Mouse (Mus musculus) liver, embryonic 13.5 days (tissue): ENCODE results near the gene Ip6k3. TPM values are rescaled to one million over a fixed set of nuclear protein-coding genes. Genes with fewer than 3 reads are reported as not detected.

Experiments
- ATAC-seq: fragments of 200-750 bp; cut with Nextera tagmentation; 2 replicates; pipeline ENCODE4 v1.8.0; 2017; ENCODE audit warnings: low read depth, mild to moderate bottlenecking, moderate number of reproducible peaks, moderate library complexity
- DNase-seq: peaks from one replicate; pipeline ENCODE4 v3.0.0; 2022
- H3K27ac ChIP-seq: fragments of 300-500 bp; sonication (generic); 2 replicates; pipeline ENCODE4 v1.5.1; 2015; ENCODE audit warnings: moderate library complexity, mild to moderate bottlenecking, inconsistent platforms
- H3K27me3 ChIP-seq: fragments of 300-500 bp; sonication (generic); 2 replicates; pipeline ENCODE4 v1.6.1; 2015; ENCODE audit warnings: mild to moderate bottlenecking, inconsistent platforms
- H3K36me3 ChIP-seq: fragments of 300-500 bp; sonication (generic); 2 replicates; pipeline ENCODE4 v1.6.1; 2015; ENCODE audit warnings: mild to moderate bottlenecking, inconsistent platforms
- H3K4me1 ChIP-seq: fragments of 300-500 bp; sonication (generic); replicated peaks from 2 replicates; pipeline ENCODE4 v1.6.1; 2015; ENCODE audit warnings: inconsistent platforms
- H3K4me2 ChIP-seq: fragments of 300-500 bp; sonication (generic); 2 replicates; pipeline ENCODE4 v1.6.1; 2015; ENCODE audit warnings: inconsistent platforms, mild to moderate bottlenecking, moderate library complexity
- H3K4me3 ChIP-seq: fragments of 300-500 bp; sonication (generic); replicated peaks from 2 replicates; pipeline ENCODE4 v1.5.1; 2015; ENCODE audit warnings: mild to moderate bottlenecking, inconsistent platforms
- H3K9ac ChIP-seq: fragments of 300-500 bp; sonication (generic); 2 replicates; pipeline ENCODE4 v1.6.1; 2015; ENCODE audit warnings: mild to moderate bottlenecking, inconsistent platforms
- H3K9me3 ChIP-seq: fragments of 300-500 bp; sonication (generic); replicated peaks from 2 replicates; pipeline ENCODE4 v1.6.1; 2016; ENCODE audit warnings: inconsistent platforms
- WGBS: fragments of 180-500 bp; shearing (Covaris S2); methylation state at CpG from one replicate; pipeline ENCODE4 v1.1.7; 2015; ENCODE audit not compliant: insufficient replicate concordance; 5-methylcytosine and 5-hydroxymethylcytosine counted together
- polyA plus RNA-seq: library from polyadenylated mRNA; unstranded; fragments of >200 nt; fragmentation: Nextera tagmentation; extraction: Ambion mirVana; gene quantifications from 2 replicates; pipeline ENCODE4 v1.2.1, GENCODE M21; 2015

Ip6k3 gene
- polyA plus RNA-seq, 1 experiment from 2014 or later = 0.06 TPM

- Histone ChIP-seq H3K4me2 (peak overlapping the region; percentile 0; the same call in 1 of the 2 replicates), H3K9me3 (no peaks in the 10 kb centered on the region), H3K27me3 (no peaks in the 10 kb centered on the region), H3K4me1 (peaks cover 72% of the 10 kb centered on the region), H3K27ac (no peak overlapping the region), H3K9ac (no peak overlapping the region), H3K4me3 (no peak overlapping the region), H3K36me3 (peaks cover 18% of the 10 kb centered on the region; the same call in 1 of the 2 replicates)
- no peak for ATAC-seq
- DNase-seq = no peak
- 86% methylated on average over 10 of the region's 10 CpGs for WGBS
Observed at GRCm38 (mm10) chr17:27132238-27132637, 35.4 kb downstream of the Ip6k3 start.

- ATAC-seq (no peak), DNase-seq (no peak)
- Histone ChIP-seq H3K9me3 (no peaks in the 10 kb centered on the region), H3K9ac (no peak overlapping the region), H3K27me3 (no peaks in the 10 kb centered on the region), H3K4me2 (no peak overlapping the region), H3K4me3 (no peak overlapping the region), H3K4me1 (peaks cover 77% of the 10 kb centered on the region), H3K27ac (no peak overlapping the region), H3K36me3 (peaks cover 18% of the 10 kb centered on the region; the same call in 1 of the 2 replicates)
- WGBS = 71% methylated on average over 10 of the region's 10 CpGs
Observed at GRCm38 (mm10) chr17:27131240-27131665, 36.3 kb downstream of the Ip6k3 start.

DNA sequence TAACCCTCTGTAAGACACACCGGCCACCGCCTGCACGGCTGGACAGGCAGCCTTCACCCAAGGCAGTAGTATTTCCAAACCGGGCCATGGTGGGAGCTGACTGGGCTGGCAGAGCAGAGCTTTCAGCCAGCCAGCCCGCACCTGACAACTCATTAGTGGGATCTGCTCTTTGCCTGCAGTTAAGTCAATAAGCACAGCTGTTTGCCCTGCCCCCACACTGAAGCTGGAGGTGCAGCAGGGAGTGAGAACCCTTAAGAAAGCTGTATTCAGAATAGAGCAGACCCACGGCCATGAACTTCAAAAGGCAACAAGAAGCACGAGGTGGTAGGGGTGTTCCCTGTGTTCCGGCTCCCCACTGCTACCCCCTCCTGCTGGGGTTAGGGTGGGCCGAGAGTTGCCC, 37.3 kb downstream of the Ip6k3 start:
- DNase-seq (no peak), ATAC-seq (no peak)
- H3K9ac ChIP-seq = 0 out of 2 replicates have a peak overlapping the region, but pooled peaks have one; percentile 9
- no peak overlapping the region for H3K4me3 ChIP-seq
- peaks cover 23% of the 10 kb centered on the region for H3K36me3 ChIP-seq
- H3K27me3 ChIP-seq = no peaks in the 10 kb centered on the region
- H3K4me1 ChIP-seq = peaks cover 71% of the 10 kb centered on the region
- H3K27ac ChIP-seq = no peak overlapping the region
- WGBS = 63% methylated on average over 9 of the region's 9 CpGs
- no peaks in the 10 kb centered on the region for H3K9me3 ChIP-seq
- 0 out of 2 replicates have a peak overlapping the region, but pooled peaks have one; percentile 13 for H3K4me2 ChIP-seq

DNA sequence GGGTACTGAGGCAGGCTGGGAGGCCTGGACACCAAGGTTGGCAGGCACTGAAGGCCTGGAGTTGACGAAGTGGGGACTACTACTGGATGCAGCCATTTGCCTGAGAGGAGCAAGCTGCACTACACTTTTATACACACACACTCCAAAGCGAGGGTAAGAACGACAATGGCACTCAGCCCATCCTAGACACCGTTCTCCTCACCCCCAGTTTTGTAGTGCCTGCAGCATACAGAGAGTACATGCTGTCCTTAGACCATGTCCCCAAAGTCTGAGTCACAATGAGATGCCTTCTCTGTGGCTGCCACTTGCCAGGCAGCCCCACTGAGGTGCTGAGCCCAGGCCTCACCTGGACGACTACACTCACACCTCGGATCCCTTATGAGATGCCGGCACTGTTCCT, 37.8 kb downstream of the Ip6k3 start:
- H3K4me2 ChIP-seq = 0 out of 2 replicates have a peak overlapping the region, but pooled peaks have one; percentile 13

GRCm38 (mm10) chr17:27129291-27129690, 38.3 kb downstream of the Ip6k3 start:
- Histone ChIP-seq H3K9me3 (no peaks in the 10 kb centered on the region), H3K36me3 (peaks cover 32% of the 10 kb centered on the region), H3K4me2 (no peak overlapping the region), H3K9ac (no peak overlapping the region), H3K4me1 (peaks cover 71% of the 10 kb centered on the region), H3K4me3 (no peak overlapping the region), H3K27ac (no peak overlapping the region), H3K27me3 (no peaks in the 10 kb centered on the region)
- ATAC-seq = no peak
- DNase-seq = no peak
- 80% methylated on average over 13 of the region's 13 CpGs for WGBS

More for the DNA sequence above, 37.8 kb downstream of the Ip6k3 start:
- H3K36me3 ChIP-seq = peaks cover 27% of the 10 kb centered on the region
- 0 out of 2 replicates have a peak overlapping the region, but pooled peaks have one; percentile 9 for H3K9ac ChIP-seq
- no peak for DNase-seq
- no peak for ATAC-seq
- WGBS = 75% methylated on average over 7 of the region's 7 CpGs
- H3K4me3 ChIP-seq = no peak overlapping the region
- no peaks in the 10 kb centered on the region for H3K9me3 ChIP-seq
- H3K27me3 ChIP-seq = no peaks in the 10 kb centered on the region
- no peak overlapping the region for H3K27ac ChIP-seq
- peaks cover 71% of the 10 kb centered on the region for H3K4me1 ChIP-seq

GRCm38 (mm10) chr17:27128189-27128588, 39.4 kb downstream of the Ip6k3 start:
- H3K27ac ChIP-seq = no peak overlapping the region
- peaks cover 74% of the 10 kb centered on the region for H3K4me1 ChIP-seq
- WGBS = 82% methylated on average over 5 of the region's 5 CpGs
- no peaks in the 10 kb centered on the region for H3K9me3 ChIP-seq
- no peak overlapping the region for H3K9ac ChIP-seq
- no peak overlapping the region for H3K4me2 ChIP-seq
- ATAC-seq (no peak), DNase-seq (no peak)
- H3K27me3 ChIP-seq = no peaks in the 10 kb centered on the region
- H3K4me3 ChIP-seq = no peak overlapping the region
- H3K36me3 ChIP-seq = peaks cover 43% of the 10 kb centered on the region

GRCm38 (mm10) chr17:27126974-27127373, 40.6 kb downstream of the Ip6k3 start:
- Histone ChIP-seq H3K36me3 (peaks cover 55% of the 10 kb centered on the region), H3K9ac (no peak overlapping the region), H3K27ac (no peak overlapping the region), H3K4me3 (no peak overlapping the region), H3K4me2 (no peak overlapping the region), H3K4me1 (peaks cover 73% of the 10 kb centered on the region), H3K27me3 (no peaks in the 10 kb centered on the region), H3K9me3 (no peaks in the 10 kb centered on the region)
- WGBS = 81% methylated on average over 10 of the region's 10 CpGs
- no peak for DNase-seq
- ATAC-seq = no peak

GRCm38 (mm10) chr17:27125669-27126202, 41.9 kb downstream of the Ip6k3 start:
- 79% methylated on average over 11 of the region's 11 CpGs for WGBS
- no peak for ATAC-seq
- Histone ChIP-seq H3K9ac (no peak overlapping the region), H3K9me3 (no peaks in the 10 kb centered on the region), H3K27ac (no peak overlapping the region), H3K4me2 (no peak overlapping the region), H3K4me1 (peaks cover 71% of the 10 kb centered on the region), H3K4me3 (no peak overlapping the region), H3K36me3 (peaks cover 56% of the 10 kb centered on the region), H3K27me3 (no peaks in the 10 kb centered on the region)
- DNase-seq = no peak

- Histone ChIP-seq H3K27ac (0 out of 2 replicates have a peak overlapping the region, but pooled peaks have one; percentile 4), H3K27me3 (no peaks in the 10 kb centered on the region), H3K4me2 (no peak overlapping the region), H3K9ac (no peak overlapping the region), H3K9me3 (no peaks in the 10 kb centered on the region), H3K4me3 (no peak overlapping the region), H3K36me3 (peaks cover 56% of the 10 kb centered on the region), H3K4me1 (peaks cover 70% of the 10 kb centered on the region)
- DNase-seq = peak; percentile 48
- ATAC-seq = peak; percentile 39
- 37% methylated on average over 12 of the region's 12 CpGs for WGBS
Observed at GRCm38 (mm10) chr17:27125185-27125584, 42.4 kb downstream of the Ip6k3 start.

DNA sequence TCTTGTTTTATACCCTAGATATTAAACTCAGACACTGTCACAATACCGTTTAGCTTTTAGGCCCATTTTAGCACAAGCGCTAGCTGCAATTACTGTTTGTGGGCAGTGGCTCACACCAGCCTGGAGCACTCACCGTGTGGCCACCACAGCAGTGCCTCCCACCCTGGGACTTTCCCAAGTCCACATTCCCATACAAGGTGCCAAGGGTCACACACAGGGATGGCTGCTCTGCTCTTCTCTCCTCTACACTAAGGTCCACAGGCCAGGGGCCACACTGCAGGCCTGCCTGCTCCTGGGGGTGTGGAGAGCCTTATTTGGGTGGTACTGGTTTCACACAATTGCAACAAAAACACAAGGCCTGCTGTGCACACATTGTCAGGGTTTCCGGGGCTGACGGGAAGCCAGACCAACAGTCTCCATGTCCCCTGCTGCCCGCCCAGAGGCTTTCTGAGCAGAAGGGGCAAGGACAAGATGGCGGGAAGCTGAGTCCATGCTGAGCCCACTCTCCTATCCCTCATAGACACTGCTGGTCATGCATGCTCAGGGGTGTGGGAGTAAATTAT, 43.7 kb downstream of the Ip6k3 start:
- no peak for DNase-seq
- H3K4me1 ChIP-seq = peaks cover 69% of the 10 kb centered on the region
- peaks cover 51% of the 10 kb centered on the region for H3K36me3 ChIP-seq
- no peaks in the 10 kb centered on the region for H3K27me3 ChIP-seq
- H3K4me2 ChIP-seq = no peak overlapping the region
- H3K9me3 ChIP-seq = no peaks in the 10 kb centered on the region
- H3K4me3 ChIP-seq = no peak overlapping the region
- peak; percentile 57 for ATAC-seq
- 73% methylated on average over 7 of the region's 7 CpGs for WGBS
- H3K27ac ChIP-seq = peak overlapping the region; percentile 15; the same call in 1 of the 2 replicates
- no peak overlapping the region for H3K9ac ChIP-seq

- Histone ChIP-seq H3K9me3 (no peaks in the 10 kb centered on the region), H3K27ac (peak overlapping the region; percentile 29; the same call in 1 of the 2 replicates), H3K36me3 (peaks cover 51% of the 10 kb centered on the region), H3K4me2 (no peak overlapping the region), H3K4me3 (no peak overlapping the region), H3K4me1 (peaks cover 62% of the 10 kb centered on the region), H3K9ac (no peak overlapping the region), H3K27me3 (no peaks in the 10 kb centered on the region)
- WGBS = 72% methylated on average over 2 of the region's 2 CpGs
- DNase-seq = no peak
- no peak for ATAC-seq
Observed at GRCm38 (mm10) chr17:27123103-27123502, 44.5 kb downstream of the Ip6k3 start.

DNA sequence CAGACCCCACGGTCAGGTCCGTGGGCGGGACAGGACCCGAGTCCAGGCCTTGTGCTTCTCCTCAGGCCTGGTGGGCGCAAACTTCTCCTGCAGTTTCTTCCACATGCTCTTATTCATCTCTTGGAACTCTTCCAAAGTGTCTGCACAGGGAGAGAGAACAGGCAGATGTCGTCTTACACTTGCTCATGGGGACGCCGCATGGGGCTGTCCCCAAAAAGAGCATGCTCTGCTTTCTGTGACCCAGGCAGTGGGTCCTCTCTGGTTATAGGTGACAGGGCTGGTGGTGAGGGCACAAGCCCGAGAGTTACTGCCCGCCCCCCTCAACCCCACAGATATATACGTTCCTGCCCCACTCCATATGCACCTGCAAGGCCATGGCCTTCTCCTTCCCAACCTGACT, 44.9 kb downstream of the Ip6k3 start:
- no peak overlapping the region for H3K4me2 ChIP-seq
- H3K27ac ChIP-seq = 0 out of 2 replicates have a peak overlapping the region, but pooled peaks have one; percentile 60
- no peaks in the 10 kb centered on the region for H3K9me3 ChIP-seq
- peaks cover 49% of the 10 kb centered on the region for H3K36me3 ChIP-seq
- DNase-seq (no peak), ATAC-seq (no peak)
- no peak overlapping the region for H3K4me3 ChIP-seq
- WGBS = 81% methylated on average over 11 of the region's 11 CpGs
- no peaks in the 10 kb centered on the region for H3K27me3 ChIP-seq
- H3K4me1 ChIP-seq = peaks cover 61% of the 10 kb centered on the region
- no peak overlapping the region for H3K9ac ChIP-seq
